Mouse (Mus musculus) E14TG2a.4 (cell line): ENCODE data around the gene Olfr172.

Experiments used
- H3K27me3 ChIP-seq: 2 replicates; pipeline ENCODE4 v1.6.1; 2014; ENCODE audit warnings: low read length, control low read depth; ENCODE audit not compliant: insufficient read depth
- H3K36me3 ChIP-seq: 2 replicates; pipeline ENCODE4 v1.6.1; 2014; ENCODE audit warnings: low read length, control low read depth; ENCODE audit not compliant: insufficient read depth
- H3K4me1 ChIP-seq: replicated peaks from 2 replicates; pipeline ENCODE4 v1.6.1; 2014; ENCODE audit warnings: low read depth, low read length, control low read depth
- H3K4me3 ChIP-seq: replicated peaks from 2 replicates; pipeline ENCODE4 v1.5.1; 2014; ENCODE audit warnings: mild to moderate bottlenecking, low read length
- H3K9me3 ChIP-seq: 2 replicates; pipeline ENCODE4 v1.6.1; 2014; ENCODE audit warnings: low read length, control low read depth
- CTCF ChIP-seq: conservative IDR thresholded peaks from 2 replicates; pipeline ENCODE4 v1.5.1; 2014; ENCODE audit warnings: low read length
- NANOG ChIP-seq: IDR thresholded peaks from 2 replicates; pipeline ENCODE4 v1.6.1; 2014; ENCODE audit warnings: borderline replicate concordance, low read length, mixed read lengths
- POU5F1 ChIP-seq: IDR thresholded peaks from 2 replicates; pipeline ENCODE4 v1.6.1; 2014; ENCODE audit warnings: low read length, borderline replicate concordance

Olfr172 gene

DNA sequence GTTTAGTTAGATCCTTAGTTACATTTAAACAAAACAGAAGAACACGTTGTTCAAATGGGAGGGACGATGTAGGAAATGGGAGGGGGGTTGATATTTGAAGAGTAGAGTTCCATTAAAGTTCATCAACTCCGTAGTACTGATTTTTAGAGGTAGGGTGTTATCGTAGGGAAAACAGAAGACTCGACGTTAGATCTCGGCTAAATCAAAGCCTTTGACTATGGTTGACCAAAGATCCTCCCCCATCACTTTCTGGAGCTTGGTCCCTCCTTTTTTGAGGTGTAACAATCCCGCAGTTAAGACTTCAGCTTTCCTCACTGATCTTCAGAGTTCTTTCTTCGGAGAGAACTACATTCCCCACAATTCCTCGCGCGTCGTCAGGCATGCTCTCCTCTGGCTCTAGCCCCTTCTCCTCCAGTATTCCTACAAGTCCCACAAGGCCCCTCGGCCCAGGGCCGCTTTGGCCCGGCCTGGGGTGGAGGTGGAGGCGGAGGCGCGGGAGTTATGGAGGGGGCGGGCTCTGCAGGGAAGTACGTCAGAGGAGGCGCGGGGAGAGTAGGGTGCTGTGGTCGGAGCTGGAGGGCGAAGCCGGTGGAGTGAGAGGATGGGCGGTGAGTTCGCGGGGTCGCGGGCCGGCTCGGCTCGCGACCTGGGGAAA, 35.4 kb downstream of the Olfr172 start, which contains the start of gene Cldnd1:
TSS of gene Cldnd1 (plus strand) at position 434 of the 655 bp plus-strand sequence.
- H3K4me3 ChIP-seq: peak within 1 kb of the TSS; percentile 89
- peaks cover 10% of the 10 kb centered on the region for H3K4me1 ChIP-seq
- no peaks in the 10 kb centered on the region for H3K9me3 ChIP-seq
- TF ChIP-seq POU5F1: no peak
- TF ChIP-seq NANOG: no peak
- no peak for TF ChIP-seq CTCF
- H3K36me3 ChIP-seq: peaks cover 28% of the 10 kb centered on the region
- H3K27me3 ChIP-seq: no peaks in the 10 kb centered on the region

DNA sequence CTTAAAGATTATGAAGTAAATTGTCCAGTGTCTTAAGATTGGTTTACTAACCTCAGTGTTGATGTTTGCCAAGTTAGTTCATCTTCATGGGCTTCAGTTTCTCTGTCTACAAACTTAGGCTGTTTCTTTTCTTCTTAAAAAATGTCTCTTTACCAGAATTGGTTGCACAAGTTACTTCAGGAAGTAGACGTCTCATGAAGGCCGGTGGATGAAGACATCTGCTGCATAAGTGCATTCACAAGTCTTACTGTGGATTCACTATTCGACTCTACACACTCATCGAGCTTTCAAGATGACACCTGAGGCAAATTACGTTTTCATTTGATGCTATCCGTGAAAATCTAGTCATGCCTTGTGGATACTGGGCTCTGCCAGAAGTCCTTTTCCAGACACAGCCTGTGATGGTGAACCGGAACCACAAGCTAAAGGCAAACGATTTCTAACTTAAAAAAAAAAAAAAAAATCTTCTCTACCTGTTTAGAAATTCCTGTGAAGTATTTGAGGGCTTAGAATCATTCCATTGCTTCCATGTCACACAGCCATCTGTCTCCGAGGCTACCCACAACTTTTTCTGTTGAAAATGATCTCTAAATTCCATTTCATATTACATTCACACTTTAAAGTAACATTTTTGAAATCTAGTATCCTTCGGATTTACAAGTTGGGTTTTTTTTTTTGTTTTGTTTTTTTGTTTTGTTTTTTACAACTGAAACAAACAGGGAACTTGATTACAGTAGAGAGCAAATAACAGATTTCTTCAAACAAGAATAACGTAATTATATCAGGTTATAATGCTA, 36.1 kb downstream of the Olfr172 start:
- peaks cover 10% of the 10 kb centered on the region for H3K4me1 ChIP-seq
- peaks cover 21% of the 10 kb centered on the region for H3K36me3 ChIP-seq
- TF ChIP-seq NANOG: no peak
- no peak for TF ChIP-seq POU5F1
- TF ChIP-seq CTCF: no peak
- H3K27me3 ChIP-seq: no peaks in the 10 kb centered on the region
- H3K4me3 ChIP-seq: 0 out of 2 replicates have a peak overlapping the region, but pooled peaks have one; percentile 89
- H3K9me3 ChIP-seq: no peaks in the 10 kb centered on the region

DNA sequence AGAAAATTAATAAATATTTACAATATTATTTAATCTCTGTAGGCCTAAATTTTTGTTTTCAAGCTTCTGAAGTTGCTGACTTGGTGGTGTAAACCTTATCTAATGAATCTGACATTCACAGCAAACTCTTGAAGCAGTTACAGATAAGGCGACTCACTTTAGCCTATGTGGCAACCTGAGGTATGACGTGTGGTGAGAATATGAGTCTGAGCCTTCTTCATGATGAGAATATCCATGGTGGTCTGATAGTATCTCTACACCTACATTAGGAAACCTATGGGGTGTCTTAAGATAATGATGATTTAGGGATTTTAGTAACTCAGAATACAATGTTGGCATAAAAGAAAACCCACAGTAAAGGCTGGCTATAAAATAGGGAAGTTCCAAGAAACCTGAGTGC, 40.7 kb downstream of the Olfr172 start:
- Histone ChIP-seq H3K4me1 (no peaks in the 10 kb centered on the region), H3K4me3 (no peak overlapping the region), H3K27me3 (no peaks in the 10 kb centered on the region), H3K9me3 (no peaks in the 10 kb centered on the region), H3K36me3 (no peaks in the 10 kb centered on the region)
- TF ChIP-seq CTCF (no peak), POU5F1 (no peak), NANOG (no peak)

DNA sequence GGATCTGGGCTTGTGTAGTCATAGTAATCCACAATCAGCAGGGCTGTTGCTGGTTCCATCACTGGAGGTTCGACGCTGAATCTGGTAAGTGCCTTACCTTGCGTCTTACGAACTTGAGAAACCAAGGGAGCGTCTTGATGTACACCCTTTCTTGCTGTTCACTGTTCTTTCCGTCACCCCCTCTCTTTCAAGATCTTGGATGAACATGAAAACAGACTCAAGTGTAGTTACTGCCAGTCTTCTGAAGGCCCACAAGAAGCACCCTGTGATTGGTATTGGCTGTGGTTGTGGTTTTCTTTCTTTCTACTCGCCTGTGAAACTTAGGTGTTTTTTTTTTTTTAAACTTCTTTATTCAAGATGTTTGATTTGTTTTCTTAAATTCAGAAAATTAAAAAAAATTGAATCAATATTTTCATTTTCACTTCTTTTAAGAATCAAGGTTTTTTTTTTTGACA, 44.3 kb downstream of the Olfr172 start, which contains the start of gene Gpr15:
TSS of gene Gpr15 (minus strand) at position 405 of the 455 bp plus-strand sequence.
- Histone ChIP-seq H3K36me3 (no peaks in the 10 kb centered on the region), H3K4me1 (no peaks in the 10 kb centered on the region), H3K9me3 (no peaks in the 10 kb centered on the region), H3K27me3 (no peaks in the 10 kb centered on the region), H3K4me3 (no peak within 1 kb of the TSS)
- no peak for TF ChIP-seq CTCF

DNA sequence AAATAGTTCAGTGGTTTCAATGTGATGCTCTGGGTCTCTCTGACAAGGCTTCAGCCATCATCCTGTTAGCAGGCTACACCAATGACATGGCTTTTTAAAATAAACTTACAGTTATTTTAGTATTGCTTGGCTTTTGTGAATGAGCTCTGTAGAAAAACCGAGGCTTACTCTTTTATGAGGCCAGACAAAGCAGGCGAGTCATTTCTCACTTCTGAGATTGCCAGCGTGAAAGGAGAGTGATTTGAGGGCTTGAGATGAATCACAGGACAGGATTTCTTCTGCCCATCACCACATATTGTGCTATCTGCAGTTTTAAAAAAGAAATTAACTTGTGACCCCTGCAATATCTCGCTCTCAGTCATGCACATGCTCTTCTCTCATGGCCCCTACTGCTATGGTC, 48.0 kb downstream of the Olfr172 start:
- H3K36me3 ChIP-seq: no peaks in the 10 kb centered on the region
- TF ChIP-seq NANOG (no peak), CTCF (no peak)
- H3K27me3 ChIP-seq: no peaks in the 10 kb centered on the region
- no peak overlapping the region for H3K4me3 ChIP-seq
- H3K4me1 ChIP-seq: no peaks in the 10 kb centered on the region
- H3K9me3 ChIP-seq: no peaks in the 10 kb centered on the region

DNA sequence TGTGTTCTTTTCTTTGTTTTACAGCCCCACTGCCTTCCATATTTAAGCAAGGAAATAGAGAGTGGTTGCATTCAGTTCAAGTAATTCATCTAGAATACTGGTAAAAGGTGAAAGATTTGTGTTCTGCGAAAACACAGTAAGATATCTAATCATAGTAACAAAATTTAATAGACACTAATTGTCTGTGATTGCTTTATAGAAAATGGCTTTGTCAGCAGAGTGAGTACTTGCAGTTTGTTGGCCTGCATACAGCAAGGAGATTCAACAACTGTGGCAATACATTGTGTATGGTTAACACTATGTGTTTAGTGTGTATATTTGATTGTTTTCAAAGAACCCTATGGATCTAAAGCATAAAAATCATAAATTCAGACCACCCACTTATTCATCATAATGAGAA, 49.8 kb downstream of the Olfr172 start:
- H3K4me3 ChIP-seq: no peak overlapping the region
- no peak for TF ChIP-seq NANOG
- TF ChIP-seq POU5F1: no peak
- TF ChIP-seq CTCF: no peak
- no peaks in the 10 kb centered on the region for H3K9me3 ChIP-seq
- H3K4me1 ChIP-seq: no peaks in the 10 kb centered on the region
- no peaks in the 10 kb centered on the region for H3K36me3 ChIP-seq
- no peaks in the 10 kb centered on the region for H3K27me3 ChIP-seq

DNA sequence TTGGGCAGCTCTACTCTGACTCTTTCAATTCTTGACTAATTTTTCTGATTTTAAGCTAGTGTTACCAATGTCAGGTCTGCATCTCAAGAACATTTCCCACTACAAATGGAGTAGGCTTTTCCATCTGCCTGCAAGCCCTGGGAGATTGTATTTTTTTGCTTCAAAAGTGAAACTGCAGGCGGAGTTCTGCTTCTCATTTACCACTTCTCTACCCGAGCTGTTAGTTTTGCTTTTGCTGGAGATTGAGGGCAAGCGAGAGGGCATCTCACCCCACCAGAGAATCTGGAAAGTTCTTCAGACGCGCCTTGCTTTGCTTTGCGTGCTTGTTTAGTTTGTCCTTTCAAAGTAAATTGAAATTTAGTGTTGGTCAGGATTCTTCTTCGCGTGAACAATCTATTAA, 50.8 kb downstream of the Olfr172 start:
- no peak overlapping the region for H3K4me3 ChIP-seq
- H3K27me3 ChIP-seq: no peaks in the 10 kb centered on the region
- TF ChIP-seq NANOG (no peak), CTCF (no peak), POU5F1 (no peak)
- H3K36me3 ChIP-seq: no peaks in the 10 kb centered on the region
- no peaks in the 10 kb centered on the region for H3K4me1 ChIP-seq
- no peaks in the 10 kb centered on the region for H3K9me3 ChIP-seq
